Mouse (Mus musculus) neural tube, embryonic 11.5 days (tissue): ENCODE measurements at regions not wholly inside any gene's neighbourhood (a gene's known extent, or its start where the extent isn't known, plus 50 kb on each side); places are given as distances from the start of the nearest gene placed in this dataset.

Source experiments
- ATAC-seq: fragments of 200-750 bp; cut with Nextera tagmentation; 2 replicates; pipeline ENCODE4 v1.8.0; 2017; ENCODE audit warnings: moderate number of reproducible peaks, mild to moderate bottlenecking, moderate TSS enrichment, moderate library complexity; ENCODE audit not compliant: insufficient read depth, low FRiP score, low TSS enrichment
- DNase-seq: peaks from one replicate; pipeline ENCODE4 v3.0.0-alpha.2; 2015; ENCODE audit warnings: low spot score
- H3K27ac ChIP-seq: fragments of 300-500 bp; sonication (generic); 2 replicates; pipeline ENCODE4 v1.5.1; 2014; ENCODE audit warnings: low read depth, mild to moderate bottlenecking, low read length
- H3K27me3 ChIP-seq: fragments of 300-500 bp; sonication (generic); 2 replicates; pipeline ENCODE4 v1.6.1; 2014; ENCODE audit warnings: mild to moderate bottlenecking, low read length, mixed read lengths; ENCODE audit not compliant: control insufficient read depth, insufficient read depth
- H3K36me3 ChIP-seq: fragments of 300-500 bp; sonication (generic); 2 replicates; pipeline ENCODE4 v1.6.1; 2014; ENCODE audit warnings: mild to moderate bottlenecking, low read length, moderate library complexity, mixed read lengths; ENCODE audit not compliant: control insufficient read depth, insufficient read depth
- H3K4me1 ChIP-seq: fragments of 300-500 bp; sonication (generic); 2 replicates; pipeline ENCODE4 v1.6.1; 2014; ENCODE audit warnings: low read length, mixed read lengths; ENCODE audit not compliant: control insufficient read depth, insufficient read depth
- H3K4me2 ChIP-seq: fragments of 300-500 bp; sonication (generic); 2 replicates; pipeline ENCODE4 v1.6.1; 2014; ENCODE audit warnings: low read depth, mild to moderate bottlenecking, moderate library complexity
- H3K4me3 ChIP-seq: fragments of 300-500 bp; sonication (generic); 2 replicates; pipeline ENCODE4 v1.5.1; 2014; ENCODE audit warnings: low read depth, low read length
- H3K9ac ChIP-seq: fragments of 300-500 bp; sonication (generic); 2 replicates; pipeline ENCODE4 v1.6.1; 2014; ENCODE audit warnings: mild to moderate bottlenecking, low read length
- H3K9me3 ChIP-seq: fragments of 300-500 bp; sonication (generic); 2 replicates; pipeline ENCODE4 v1.6.1; 2016; ENCODE audit warnings: low read length; ENCODE audit not compliant: control insufficient read depth
- WGBS: fragments of 180-500 bp; shearing (Covaris S2); extraction: QIAGEN DNeasy Blood & Tissue Kit; methylation state at CpG from one replicate; pipeline ENCODE4 v1.1.7; 2014; 5-methylcytosine and 5-hydroxymethylcytosine counted together

DNA sequence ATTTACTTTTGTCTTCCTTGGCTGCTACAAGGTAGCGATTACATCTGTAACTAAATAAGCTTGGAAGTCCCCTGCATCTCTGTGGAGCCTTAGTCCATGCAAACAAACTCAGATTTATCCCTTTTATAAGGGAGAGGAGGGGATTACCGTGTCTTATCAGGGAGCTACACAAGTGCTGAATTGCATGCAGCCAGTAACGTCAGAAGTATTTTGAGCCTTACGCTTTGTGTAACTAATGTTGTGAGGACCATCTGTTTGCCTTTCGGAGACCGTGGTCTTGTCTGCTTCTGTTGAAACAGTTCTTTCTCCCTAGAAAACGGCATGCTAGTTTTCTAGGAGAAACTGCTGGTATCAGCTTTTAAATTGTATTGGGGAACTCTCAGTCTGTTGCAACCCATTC is 58.0 kb upstream of the Dmrta1 start:
- H3K27ac ChIP-seq = no peak overlapping the region
- H3K4me3 ChIP-seq = no peak overlapping the region
- DNase-seq (no peak), ATAC-seq (no peak)
- H3K9me3 ChIP-seq = no peaks in the 10 kb centered on the region
- WGBS = 82% methylated on average over 7 of the region's 7 CpGs
- no peak overlapping the region for H3K4me2 ChIP-seq
- H3K4me1 ChIP-seq = no peaks in the 10 kb centered on the region
- no peaks in the 10 kb centered on the region for H3K36me3 ChIP-seq
- no peaks in the 10 kb centered on the region for H3K27me3 ChIP-seq
- no peak overlapping the region for H3K9ac ChIP-seq

DNA sequence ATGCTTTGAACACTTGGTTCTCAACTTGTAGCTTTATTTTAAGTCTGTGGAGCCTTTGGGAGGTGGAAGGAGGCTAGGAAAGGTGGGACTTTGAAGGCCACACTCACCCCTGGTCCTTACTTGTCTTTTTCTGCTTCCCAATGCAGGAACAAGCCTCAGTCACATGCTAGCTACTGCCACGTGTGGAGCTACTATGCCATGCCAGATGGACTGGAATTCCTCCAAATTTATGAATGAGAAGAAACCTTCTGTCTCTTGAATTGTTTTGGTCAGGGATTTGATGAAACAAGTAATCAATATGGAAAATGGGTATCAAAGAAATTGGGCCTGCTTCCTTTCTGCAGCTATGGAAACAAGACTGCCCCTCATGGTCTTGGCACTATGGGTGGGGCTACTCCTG is 74.5 kb upstream of the Dmrta1 start:
- no peak for DNase-seq
- H3K36me3 ChIP-seq = no peaks in the 10 kb centered on the region
- WGBS = 82% methylated on average over 1 of the region's 1 CpGs
- H3K4me3 ChIP-seq = no peak overlapping the region
- H3K9me3 ChIP-seq = no peaks in the 10 kb centered on the region
- no peak overlapping the region for H3K4me2 ChIP-seq
- no peaks in the 10 kb centered on the region for H3K27me3 ChIP-seq
- H3K4me1 ChIP-seq = no peaks in the 10 kb centered on the region
- no peak for ATAC-seq
- H3K9ac ChIP-seq = no peak overlapping the region
- no peak overlapping the region for H3K27ac ChIP-seq

DNA sequence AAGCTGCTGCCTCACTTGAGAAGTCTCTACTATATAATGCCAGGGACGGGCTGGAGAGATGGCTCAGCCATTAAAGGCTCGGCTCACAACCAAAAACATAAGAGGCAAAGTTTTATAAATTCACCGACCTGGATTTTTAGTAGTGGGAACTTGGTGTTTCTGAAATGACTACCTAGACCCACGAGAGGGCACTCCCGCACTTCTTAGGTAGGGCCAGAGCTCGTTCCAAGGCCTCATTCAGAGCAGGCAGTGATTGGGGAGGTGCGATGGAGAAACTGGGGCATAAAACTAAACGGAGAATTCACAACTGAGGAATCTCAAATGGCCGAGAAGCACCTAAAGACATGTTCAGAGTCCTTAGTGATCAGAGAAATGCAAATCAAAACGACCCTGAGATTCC is 103.7 kb upstream of the Dmrta1 start:
- Histone ChIP-seq H3K9ac (no peak overlapping the region), H3K4me2 (no peak overlapping the region), H3K27me3 (no peaks in the 10 kb centered on the region), H3K27ac (no peak overlapping the region), H3K4me1 (no peaks in the 10 kb centered on the region), H3K4me3 (no peak overlapping the region), H3K36me3 (no peaks in the 10 kb centered on the region), H3K9me3 (no peaks in the 10 kb centered on the region)
- ATAC-seq = 0 out of 2 replicates have a peak, but pooled peaks have one; percentile 59
- 24% methylated on average over 10 of the region's 10 CpGs for WGBS
- peak; percentile 51 for DNase-seq

DNA sequence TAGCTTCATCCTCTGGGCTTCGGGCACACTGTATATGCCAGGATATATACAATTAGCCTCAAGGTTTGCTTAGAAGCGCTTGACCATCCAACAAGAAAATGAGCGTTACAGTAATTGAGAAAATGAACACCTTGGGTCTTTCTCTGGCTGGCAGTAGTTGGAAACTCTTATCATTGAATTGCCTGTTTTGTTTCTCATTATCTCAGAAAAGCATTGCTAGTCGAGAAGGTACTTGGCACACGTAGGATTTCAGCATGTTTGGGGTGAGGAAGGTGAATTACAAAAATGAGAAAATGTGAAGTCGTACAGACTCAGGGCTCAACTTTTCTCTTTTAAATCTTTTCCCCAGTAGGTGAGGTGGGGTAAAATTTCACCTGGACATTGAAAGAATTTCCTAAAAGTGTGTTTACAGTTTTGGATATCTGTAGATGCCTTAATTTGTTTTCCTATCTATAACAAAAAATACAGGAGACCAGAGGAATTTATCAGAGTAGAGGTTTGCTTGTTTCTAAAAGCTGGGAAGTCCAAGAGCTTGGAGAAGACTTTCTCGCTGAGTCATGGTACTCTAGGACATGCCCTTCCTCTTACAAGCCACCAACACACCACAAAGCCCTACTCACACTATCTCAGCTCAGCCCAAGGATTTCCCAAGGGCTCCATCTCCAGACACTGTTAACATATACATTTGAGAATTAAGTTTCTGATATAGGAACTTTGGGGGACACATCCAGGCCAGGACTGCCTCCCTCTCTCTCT is 124.3 kb upstream of the Dmrta1 start:
- DNase-seq (no peak), ATAC-seq (no peak)
- Histone ChIP-seq H3K4me1 (no peaks in the 10 kb centered on the region), H3K9me3 (no peaks in the 10 kb centered on the region), H3K27ac (no peak overlapping the region), H3K4me2 (no peak overlapping the region), H3K9ac (no peak overlapping the region), H3K4me3 (no peak overlapping the region), H3K27me3 (no peaks in the 10 kb centered on the region), H3K36me3 (no peaks in the 10 kb centered on the region)
- WGBS = 86% methylated on average over 7 of the region's 7 CpGs

DNA sequence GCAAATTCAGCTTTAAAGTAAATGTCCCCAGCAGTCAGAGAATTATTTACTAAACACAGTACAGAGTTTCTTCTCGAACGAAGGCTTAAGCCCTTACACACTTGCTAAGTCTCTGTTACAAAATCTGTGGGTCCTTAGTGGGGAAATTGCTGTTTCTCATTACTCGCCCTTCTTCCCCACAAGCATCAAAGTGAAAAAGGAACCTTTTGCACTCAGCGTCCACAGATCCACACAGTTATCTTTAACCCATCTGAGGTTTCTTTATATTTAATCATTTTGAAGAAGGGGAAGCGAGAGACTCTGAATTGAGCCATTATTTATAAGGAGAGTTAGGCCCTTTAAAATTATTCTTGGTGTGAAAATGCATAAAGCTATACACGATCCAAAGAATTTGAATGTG is 126.7 kb upstream of the Dmrta1 start:
- no peaks in the 10 kb centered on the region for H3K36me3 ChIP-seq
- no peaks in the 10 kb centered on the region for H3K9me3 ChIP-seq
- no peak overlapping the region for H3K4me2 ChIP-seq
- no peak overlapping the region for H3K4me3 ChIP-seq
- WGBS = 86% methylated on average over 6 of the region's 6 CpGs
- no peak overlapping the region for H3K9ac ChIP-seq
- no peak for ATAC-seq
- no peak for DNase-seq
- no peak overlapping the region for H3K27ac ChIP-seq
- H3K4me1 ChIP-seq = no peaks in the 10 kb centered on the region
- no peaks in the 10 kb centered on the region for H3K27me3 ChIP-seq

DNA sequence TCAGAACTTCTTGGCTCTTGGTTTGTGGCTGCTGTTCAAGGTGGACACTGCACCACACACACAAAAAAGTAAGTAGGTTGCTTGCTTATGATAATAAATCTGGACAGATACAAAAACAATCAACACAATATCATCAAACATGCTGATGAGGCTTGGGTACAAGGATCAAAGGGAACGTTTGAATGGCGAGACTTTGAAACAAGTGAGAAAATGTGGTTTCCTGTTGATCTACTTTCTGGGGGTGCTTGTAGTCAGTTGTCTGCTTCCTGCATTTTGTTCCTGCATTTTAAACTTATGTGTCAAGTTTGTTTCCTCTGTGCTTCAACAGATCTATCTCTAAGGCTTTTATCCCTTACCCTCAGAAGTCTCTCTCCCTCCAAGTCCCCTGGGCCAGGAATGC is 128.7 kb upstream of the Dmrta1 start:
- ATAC-seq = no peak
- 77% methylated on average over 2 of the region's 2 CpGs for WGBS

DNA sequence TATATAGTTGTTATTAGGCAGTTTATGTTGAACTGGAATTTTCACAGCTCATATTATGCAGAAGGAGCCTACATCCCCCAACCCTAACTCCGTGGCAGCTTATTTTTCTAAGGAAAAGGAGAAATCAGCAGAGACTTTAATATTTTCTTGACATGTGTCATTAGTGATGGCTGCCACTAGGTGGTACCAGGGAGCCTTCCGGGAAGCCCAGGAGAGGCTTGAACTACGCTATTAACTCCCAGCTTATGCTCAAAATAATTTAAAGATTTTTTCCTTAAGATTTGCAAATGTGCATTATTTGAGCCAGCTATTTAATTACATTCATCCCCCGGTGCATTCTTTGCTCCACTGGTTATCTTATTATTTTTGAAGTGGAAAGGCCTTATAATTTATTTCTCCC is 146.8 kb upstream of the Dmrta1 start:
- WGBS = 18% methylated on average over 4 of the region's 4 CpGs
- Histone ChIP-seq H3K9ac (no peak overlapping the region), H3K36me3 (no peaks in the 10 kb centered on the region), H3K27me3 (no peaks in the 10 kb centered on the region), H3K4me3 (no peak overlapping the region), H3K27ac (no peak overlapping the region), H3K4me1 (no peaks in the 10 kb centered on the region), H3K9me3 (no peaks in the 10 kb centered on the region), H3K4me2 (no peak overlapping the region)
- DNase-seq = peak; percentile 44
- ATAC-seq = no peak

More for the DNA sequence above, 128.7 kb upstream of the Dmrta1 start:
- H3K36me3 ChIP-seq = no peaks in the 10 kb centered on the region
- no peaks in the 10 kb centered on the region for H3K4me1 ChIP-seq
- no peaks in the 10 kb centered on the region for H3K27me3 ChIP-seq
- no peak overlapping the region for H3K27ac ChIP-seq
- no peak for DNase-seq
- no peak overlapping the region for H3K9ac ChIP-seq
- H3K9me3 ChIP-seq = no peaks in the 10 kb centered on the region
- no peak overlapping the region for H3K4me2 ChIP-seq
- no peak overlapping the region for H3K4me3 ChIP-seq

DNA sequence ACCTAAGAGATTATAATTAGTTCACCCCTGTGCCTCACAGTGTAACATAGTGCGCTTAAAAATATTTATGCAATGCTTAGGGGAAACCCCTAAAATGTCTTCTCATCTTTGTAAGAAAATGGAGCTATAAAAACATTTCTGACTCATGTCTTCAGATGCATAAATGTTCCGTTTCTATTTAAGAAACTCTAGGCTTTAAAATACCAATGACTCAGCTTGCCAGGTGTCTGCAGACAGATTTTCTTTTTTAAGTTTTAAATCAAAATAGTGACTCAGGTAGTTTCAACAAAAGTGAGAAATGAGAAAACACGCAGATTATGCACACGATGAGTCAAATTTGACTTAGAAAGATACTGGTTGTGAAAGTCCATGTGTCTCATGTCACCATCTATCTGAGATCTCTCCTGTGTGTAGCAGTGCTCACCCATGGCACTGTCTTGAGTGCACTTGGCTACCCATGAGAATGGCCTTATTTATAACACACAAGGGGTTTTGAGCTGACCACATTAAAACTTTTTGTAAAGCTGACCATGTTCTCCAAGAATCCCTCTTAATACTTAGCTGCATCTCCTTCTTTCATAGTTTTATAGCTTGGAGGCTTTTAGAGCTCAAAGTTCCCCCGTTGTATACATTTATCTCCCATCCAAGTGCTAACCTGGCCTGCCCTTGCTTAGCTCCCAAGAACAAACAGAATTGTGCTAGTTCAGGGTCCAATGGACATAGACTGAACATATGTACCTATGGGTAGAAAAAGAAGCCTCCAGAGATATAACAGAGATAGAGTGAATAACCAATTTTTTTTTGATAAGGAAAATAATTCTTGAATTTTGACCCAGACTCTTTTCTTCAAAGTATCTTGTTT is 149.0 kb upstream of the Dmrta1 start:
- H3K27me3 ChIP-seq = 0 out of 2 replicates have a peak, but pooled peaks cover 2% of the 10 kb centered on the region
- no peak overlapping the region for H3K27ac ChIP-seq
- no peak overlapping the region for H3K4me3 ChIP-seq
- no peaks in the 10 kb centered on the region for H3K9me3 ChIP-seq
- H3K36me3 ChIP-seq = no peaks in the 10 kb centered on the region
- no peak overlapping the region for H3K9ac ChIP-seq
- no peak for DNase-seq
- 91% methylated on average over 5 of the region's 5 CpGs for WGBS
- no peak for ATAC-seq
- H3K4me1 ChIP-seq = no peaks in the 10 kb centered on the region
- no peak overlapping the region for H3K4me2 ChIP-seq

DNA sequence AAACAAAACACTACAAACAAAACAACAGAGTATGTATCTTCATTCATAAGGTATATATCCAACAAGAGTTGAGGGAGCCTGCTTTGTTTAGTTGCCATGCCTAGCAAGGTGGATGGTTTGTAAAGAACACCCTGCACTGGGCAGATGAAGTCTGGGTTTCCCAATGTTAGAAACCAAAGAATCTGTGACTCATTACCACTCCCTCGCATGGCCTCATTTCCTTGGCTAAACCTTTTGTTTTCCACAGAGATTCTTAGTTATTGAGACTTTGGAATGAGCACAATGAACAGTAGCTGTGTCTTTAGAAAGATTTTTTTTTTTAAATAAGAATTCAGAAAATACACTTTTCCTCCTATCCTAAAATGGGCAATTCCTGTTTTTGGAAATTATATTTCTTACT is 151.3 kb upstream of the Dmrta1 start:
- no peak for ATAC-seq
- no peaks in the 10 kb centered on the region for H3K9me3 ChIP-seq
- 68% methylated on average over 1 of the region's 1 CpGs for WGBS
- no peak overlapping the region for H3K9ac ChIP-seq
- H3K27me3 ChIP-seq = peaks cover 15% of the 10 kb centered on the region
- no peaks in the 10 kb centered on the region for H3K4me1 ChIP-seq
- H3K4me2 ChIP-seq = no peak overlapping the region
- no peaks in the 10 kb centered on the region for H3K36me3 ChIP-seq
- H3K4me3 ChIP-seq = no peak overlapping the region
- H3K27ac ChIP-seq = no peak overlapping the region
- DNase-seq = no peak
